8 mouse cellular contexts compared by ENCODE assay signal in genomic region chr13:5845161-5845590, GRCm38 (mm10). TPM values are rescaled to one million over a fixed set of nuclear protein-coding genes. Genes with fewer than 3 reads are reported as not detected.
DNase-seq lines count a peak whose midpoint lies in the region; ATAC-seq and TF ChIP-seq lines count a peak whose summit lies in the region.

No protein-coding gene starts in this region.

- no peak for TF ChIP-seq EP300 in CH12.LX (IDR thresholded peaks at IDR 0.05; ENCODE audit: low read length)

- H3K4me2 ChIP-seq in CH12.LX (ENCODE audit: insufficient read depth, low read depth, poor library complexity, severe bottlenecking): peak overlapping the region; percentile 17
- peak overlapping the region; percentile 23; the same call in 1 of the 2 replicates for H3K4me2 ChIP-seq in intestine, embryonic 14.5 days (ENCODE audit: low read length)
- H3K4me2 ChIP-seq in lung, embryonic 16.5 days (ENCODE audit: low read depth, low read length): peak overlapping the region; percentile 43
- no peak overlapping the region for H3K4me2 ChIP-seq in midbrain, embryonic 14.5 days (ENCODE audit: low read length)

- peak; percentile 55 for ATAC-seq in common myeloid progenitor, adult 5-6 weeks (replicated peaks; ENCODE audit: low read depth, poor library complexity, severe bottlenecking)
- ATAC-seq in intestine, embryonic 14.5 days (replicated peaks; ENCODE audit: low FRiP score, low TSS enrichment, low read depth): peak; percentile 49; the same call in 1 of the 2 replicates
- ATAC-seq in lung, embryonic 16.5 days (ENCODE audit: low read depth): peak; percentile 60
- ATAC-seq in midbrain, embryonic 14.5 days (ENCODE audit: low FRiP score, low TSS enrichment): no peak

- H3K4me3 ChIP-seq in CH12.LX (replicated peaks in 1 of 3; ENCODE audit: low read depth in 2 of 3, low read length in 2 of 3, poor library complexity in 1 of 3): no peak overlapping the region
- no peak overlapping the region for H3K4me3 ChIP-seq in intestine, embryonic 14.5 days (ENCODE audit: low read depth, low read length)
- peak overlapping the region; percentile 18; the same call in 1 of the 2 replicates for H3K4me3 ChIP-seq in lung, embryonic 16.5 days (ENCODE audit: low read length)
- H3K4me3 ChIP-seq in midbrain, embryonic 14.5 days (replicated peaks; ENCODE audit: low read depth, low read length): no peak overlapping the region

- DNase-seq in 3134 (ENCODE audit: extremely low read depth, insufficient read length, low spot score) (peak; percentile 75), CH12.LX (ENCODE audit: extremely low read depth) (peak; percentile 44)
- DNase-seq in intestine, embryonic 14.5 days (ENCODE audit: low spot score): no peak
- DNase-seq in right cerebral cortex, postnatal 10 days (ENCODE audit: low spot score in 2 of 2): no peak
- DNase-seq in midbrain, embryonic 14.5 days: no peak
- no peak for DNase-seq in layer of hippocampus, postnatal 36 days

- no peak for TF ChIP-seq CTCF in CH12.LX (conservative IDR thresholded peaks at IDR 0.05 in 1 of 2, IDR thresholded peaks at IDR 0.05 in 1 of 2; ENCODE audit: low read depth in 2 of 2, low read length in 2 of 2)

- no peaks in the 10 kb centered on the region for H3K79me2 ChIP-seq in CH12.LX (replicated peaks; ENCODE audit: control insufficient read depth, extremely low read depth, insufficient read depth, poor library complexity, severe bottlenecking)

- WGBS in intestine, embryonic 14.5 days: 33% methylated on average over 10 of the region's 10 CpGs
- 32% methylated on average over 10 of the region's 10 CpGs for WGBS in lung, embryonic 16.5 days
- 58% methylated on average over 10 of the region's 10 CpGs for WGBS in midbrain, embryonic 14.5 days

- peaks cover 8 to 26% of the 10 kb centered on the region in 2 experiments; a peak in 3 of 4 replicates for H3K4me1 ChIP-seq in CH12.LX (ENCODE audit: control insufficient read depth in 1 of 2, insufficient read depth in 2 of 2)
- H3K4me1 ChIP-seq in intestine, embryonic 14.5 days (replicated peaks; ENCODE audit: control insufficient read depth, insufficient read depth, low read length): peaks cover 13% of the 10 kb centered on the region; the same call in 1 of the 2 replicates
- H3K4me1 ChIP-seq in lung, embryonic 16.5 days (replicated peaks; ENCODE audit: control insufficient read depth, insufficient read depth, low read length): peaks cover 16% of the 10 kb centered on the region
- no peaks in the 10 kb centered on the region for H3K4me1 ChIP-seq in midbrain, embryonic 14.5 days (ENCODE audit: control insufficient read depth, insufficient read depth, low read length)

- TF ChIP-seq RAD21 in CH12.LX (IDR thresholded peaks at IDR 0.05; ENCODE audit: low read depth, low read length): no peak

- H3K9ac ChIP-seq in CH12.LX (ENCODE audit: insufficient read depth, low read depth): no peak overlapping the region
- H3K9ac ChIP-seq in intestine, embryonic 14.5 days (ENCODE audit: low read length): no peak overlapping the region
- peak overlapping the region; percentile 12; the same call in 1 of the 2 replicates for H3K9ac ChIP-seq in lung, embryonic 16.5 days (ENCODE audit: low read length)
- no peak overlapping the region for H3K9ac ChIP-seq in midbrain, embryonic 14.5 days (replicated peaks; ENCODE audit: low read length)

- no peaks in the 10 kb centered on the region for H3K9me3 ChIP-seq in CH12.LX (replicated peaks; ENCODE audit: low read length)
- H3K9me3 ChIP-seq in intestine, embryonic 14.5 days (ENCODE audit: control insufficient read depth, low read length): no peaks in the 10 kb centered on the region
- no peaks in the 10 kb centered on the region for H3K9me3 ChIP-seq in lung, embryonic 16.5 days (ENCODE audit: control insufficient read depth, low read length)
- no peaks in the 10 kb centered on the region for H3K9me3 ChIP-seq in midbrain, embryonic 14.5 days (ENCODE audit: control insufficient read depth, low read length)

- no peak for TF ChIP-seq POLR2A in CH12.LX (IDR thresholded peaks at IDR 0.05; ENCODE audit: low read depth, low read length)

- dilution Hi-C loops in CH12.LX (cut with MboI; ENCODE audit: extremely low pct_ligation_motif_present, extremely low pct_unique_long_range_greater_than_20kb, low sequenced_read_pairs): no loop called here

- H3K27ac ChIP-seq in CH12.LX (ENCODE audit: insufficient read depth, low read depth): peak overlapping the region; percentile 78
- peak overlapping the region; percentile 39; the same call in 1 of the 2 replicates for H3K27ac ChIP-seq in intestine, embryonic 14.5 days (ENCODE audit: low read depth)
- peak overlapping the region; percentile 81 for H3K27ac ChIP-seq in lung, embryonic 16.5 days (ENCODE audit: low read length)
- no peak overlapping the region for H3K27ac ChIP-seq in midbrain, embryonic 14.5 days (replicated peaks; ENCODE audit: low read depth, low read length)

- H3K27me3 ChIP-seq in CH12.LX (replicated peaks): no peaks in the 10 kb centered on the region
- H3K27me3 ChIP-seq in intestine, embryonic 14.5 days (replicated peaks; ENCODE audit: control insufficient read depth, insufficient read depth, low read length): no peaks in the 10 kb centered on the region
- H3K27me3 ChIP-seq in lung, embryonic 16.5 days (ENCODE audit: control insufficient read depth, insufficient read depth, low read depth, low read length): no peaks in the 10 kb centered on the region
- no peaks in the 10 kb centered on the region for H3K27me3 ChIP-seq in midbrain, embryonic 14.5 days (ENCODE audit: control insufficient read depth, insufficient read depth, low read length)

- in situ Hi-C loops in CH12.LX (cut with MboI; ENCODE audit: low pct_ligation_motif_present, low pct_unique_long_range_greater_than_20kb, low sequenced_read_pairs): loop anchor here (10.0 kb wide), 1 partner anchor 60 kb away; no protein-coding TSS in a partner anchor

- no peaks in the 10 kb centered on the region for H3K36me3 ChIP-seq in CH12.LX (replicated peaks in 1 of 2; ENCODE audit: control insufficient read depth in 1 of 2, insufficient read depth in 1 of 2, low read length in 1 of 2)
- H3K36me3 ChIP-seq in intestine, embryonic 14.5 days (ENCODE audit: control insufficient read depth, insufficient read depth, low read length): no peaks in the 10 kb centered on the region
- no peaks in the 10 kb centered on the region for H3K36me3 ChIP-seq in lung, embryonic 16.5 days (ENCODE audit: control insufficient read depth, insufficient read depth, low read length)
- no peaks in the 10 kb centered on the region for H3K36me3 ChIP-seq in midbrain, embryonic 14.5 days (ENCODE audit: control insufficient read depth, insufficient read depth, low read length)

TF ChIP-seq in CH12.LX, 34 proteins besides CTCF, POLR2A, EP300 and RAD21:
- TF ChIP-seq ZNF384 (IDR thresholded peaks at IDR 0.05; ENCODE audit: low read depth, low read length) (no peak), JUND (conservative IDR thresholded peaks at IDR 0.05; ENCODE audit: low read depth, low read length) (no peak), MAFK (IDR thresholded peaks at IDR 0.05; ENCODE audit: insufficient replicate concordance, low read length) (peak; percentile 39; the same call in 1 of the 2 replicates)

RNA-seq across cellular contexts. Expression of gene Klf6, which starts 16.1 kb away (rescaled TPM):
- total RNA-seq in CH12.LX (2012; rRNA removed): 6.3 and 6.6 TPM in 2 replicates
- total RNA-seq in CH12.LX (2014; rRNA removed): 21.0 and 23.7 TPM in 2 replicates
- 15.8 and 17.5 TPM in 2 replicates for polyA plus RNA-seq in CH12.LX (2012; ENCODE audit: insufficient read length, low read depth)
- total RNA-seq in common myeloid progenitor, adult 5-6 weeks (2017): 103 and 107 TPM in 2 replicates
- 65.3 and 73.7 TPM in 2 replicates for polyA plus RNA-seq in intestine, embryonic 14.5 days (2014; fragmentation: Nextera tagmentation; extraction: Ambion mirVana)
- polyA plus RNA-seq in lung, embryonic 16.5 days (2015; fragmentation: Nextera tagmentation; extraction: Ambion mirVana): 86.9 and 95.5 TPM in 2 replicates
- 66.6 and 80.4 TPM in 2 replicates for polyA plus RNA-seq in midbrain, embryonic 14.5 days (2014; fragmentation: Nextera tagmentation; extraction: Ambion mirVana)
- 10 to 100 TPM; 28.6 to 32.6 TPM for total RNA-seq in layer of hippocampus, postnatal 36 days (2021)

Comparison
In these comparisons a context has a peak if more than half of its experiments do, and no peak if none do; other contexts are left out.
1. DNase-seq: peak in 3134 (single experiment) and CH12.LX (single experiment); none in intestine, embryonic 14.5 days (single experiment), right cerebral cortex, postnatal 10 days (0 of 2), midbrain, embryonic 14.5 days (single experiment) and layer of hippocampus, postnatal 36 days (0 of 2).